Mouse (Mus musculus) spleen, adult 2 months (tissue): Measurements from ENCODE around the gene Derl2. TPM values are rescaled to one million over a fixed set of nuclear protein-coding genes. Genes with fewer than 3 reads are reported as not detected.

Experiments
- DNase-seq, 2 experiments: peaks; one replicate each; pipeline versions ENCODE4 v3.0.0 to v3.0.0-alpha.2; 2012 to 2021; ENCODE audit warnings: low spot score in 2 of 2, low read depth in 1 of 2
- H3K27ac ChIP-seq: fragments of 200-500 bp; 2 replicates; pipeline ENCODE4 v1.5.1; 2012; ENCODE audit warnings: low read length, inconsistent platforms; ENCODE audit not compliant: insufficient read depth
- H3K27me3 ChIP-seq: fragments of 200-500 bp; 2 replicates; pipeline ENCODE4 v1.6.1; 2012; ENCODE audit warnings: mild to moderate bottlenecking, moderate library complexity, low read length, inconsistent platforms; ENCODE audit not compliant: control insufficient read depth, insufficient read depth
- H3K36me3 ChIP-seq: fragments of 200-500 bp; 2 replicates; pipeline ENCODE4 v1.6.1; 2012; ENCODE audit warnings: mild to moderate bottlenecking, low read length, inconsistent platforms; ENCODE audit not compliant: control insufficient read depth, insufficient read depth
- H3K4me1 ChIP-seq: fragments of 200-500 bp; 2 replicates; pipeline ENCODE4 v1.6.1; 2011; ENCODE audit warnings: inconsistent platforms; ENCODE audit not compliant: control insufficient read depth, insufficient read depth, insufficient read length
- H3K4me3 ChIP-seq: fragments of 200-500 bp; 2 replicates; pipeline ENCODE4 v1.5.1; 2011; ENCODE audit warnings: mild to moderate bottlenecking, inconsistent platforms; ENCODE audit not compliant: insufficient read depth, insufficient read length; ENCODE audit errors: extremely low read depth
- CTCF ChIP-seq: fragments of 200-500 bp; IDR thresholded peaks from 2 replicates; pipeline ENCODE4 v1.5.1; 2011; ENCODE audit warnings: mild to moderate bottlenecking, inconsistent platforms; ENCODE audit not compliant: insufficient read depth, insufficient read length, insufficient replicate concordance; ENCODE audit errors: extremely low read depth
- POLR2A ChIP-seq: fragments of 200-500 bp; IDR thresholded peaks from 2 replicates; pipeline ENCODE4 v1.6.1; 2011; ENCODE audit warnings: low read depth, low read length, inconsistent platforms
- WGBS: fragments of 180-500 bp; shearing (Covaris S2); methylation state at CpG from one replicate; pipeline ENCODE4 v1.1.7; 2018; 5-methylcytosine and 5-hydroxymethylcytosine counted together
- polyA plus RNA-seq: library from polyadenylated mRNA; depleted of rRNA; stranded (reverse); fragments of >200 nt; gene quantifications from 2 replicates; pipeline ENCODE4 v1.2.3, GENCODE M21; 2012; rRNA removed

Derl2 gene
- polyA plus RNA-seq: 4.2 and 5.2 TPM in 2 replicates

- Histone ChIP-seq H3K27me3 (no peaks in the 10 kb centered on the region), H3K27ac (peak within 1 kb of the TSS; percentile 86)
Observed at GRCm38 (mm10) chr11:71019201-71020068, at the start of gene Derl2, which contains the start of gene Mis12. TSS of gene Derl2 (minus strand) at chr11:71019841. TSS of gene Mis12 (plus strand) at chr11:71019611.

DNA sequence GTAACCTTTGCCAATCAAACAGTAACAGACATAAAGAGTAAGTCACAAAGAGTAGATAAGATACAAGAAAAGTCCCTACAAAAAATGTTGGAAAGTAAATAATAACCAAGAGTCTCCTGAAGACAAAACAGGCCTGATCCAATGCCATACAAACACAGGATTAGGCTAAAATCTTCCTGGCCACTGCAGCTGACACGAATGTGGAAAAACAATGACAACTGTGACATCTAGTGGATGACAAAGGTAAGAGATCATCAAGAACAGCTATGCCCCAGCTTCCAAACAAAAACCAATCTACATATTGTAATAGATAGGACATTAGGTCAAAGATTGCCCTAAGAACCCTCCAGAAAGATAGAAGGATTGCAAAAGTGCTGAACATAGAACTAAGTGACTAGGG is 32.9 kb upstream of the Derl2 start:
- H3K27me3 ChIP-seq: no peaks in the 10 kb centered on the region
- H3K27ac ChIP-seq: no peak overlapping the region
- 11% methylated on average over 1 of the region's 1 CpGs for WGBS
- TF ChIP-seq POLR2A (no peak), CTCF (no peak)
- no peak overlapping the region for H3K4me3 ChIP-seq
- H3K36me3 ChIP-seq: no peaks in the 10 kb centered on the region
- DNase-seq: no peak
- no peaks in the 10 kb centered on the region for H3K4me1 ChIP-seq

More at GRCm38 (mm10) chr11:71019201-71020068, at the start of gene Derl2, which contains the start of gene Mis12:
- Histone ChIP-seq H3K4me3 (peak within 1 kb of the TSS; percentile 89), H3K4me1 (peaks cover 7% of the 10 kb centered on the region), H3K36me3 (peaks cover 2% of the 10 kb centered on the region; the same call in 1 of the 2 replicates)
- DNase-seq: peak; percentile 98
- under 1% methylated on average over 71 of the region's 71 CpGs for WGBS
- no peak for TF ChIP-seq CTCF
- peak; percentile 81 for TF ChIP-seq POLR2A

DNA sequence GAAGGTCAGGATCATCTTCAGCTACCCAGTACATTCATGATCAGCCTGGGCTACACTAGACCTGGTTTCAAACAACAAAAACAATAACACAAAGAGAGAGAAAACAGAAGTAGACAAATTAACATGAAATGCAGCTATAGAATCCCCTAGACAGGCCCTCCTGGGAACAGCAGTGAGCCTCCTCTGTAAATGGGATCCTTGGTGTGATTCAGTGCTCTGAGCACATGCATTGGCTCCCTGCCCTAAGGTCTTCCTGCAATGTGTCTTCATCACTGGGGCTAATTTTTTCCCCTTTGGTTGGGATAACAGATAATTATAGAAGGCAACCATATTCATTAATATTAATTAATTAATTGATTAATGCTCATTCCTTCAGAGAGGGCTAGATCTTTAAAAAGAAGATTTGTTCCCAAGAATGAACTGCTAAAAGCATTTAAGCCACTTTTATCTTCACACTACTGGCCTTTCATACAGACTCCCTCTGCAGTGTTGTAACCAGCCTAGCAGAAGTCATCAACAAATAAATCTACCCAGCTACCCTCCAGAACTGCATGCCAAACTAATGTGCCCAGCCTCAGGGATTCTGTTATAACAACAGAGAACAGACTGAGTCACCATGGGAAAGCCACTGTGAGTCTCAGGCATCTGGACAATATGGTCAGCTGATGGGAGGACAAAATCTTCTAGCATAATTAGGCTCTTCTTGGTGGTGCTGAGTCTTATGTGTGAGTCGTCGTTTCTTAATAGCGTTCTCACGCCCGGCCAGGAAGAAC is 20.1 kb upstream of the Derl2 start:
- Histone ChIP-seq H3K36me3 (no peaks in the 10 kb centered on the region), H3K27ac (no peak overlapping the region), H3K4me3 (no peak overlapping the region), H3K4me1 (no peaks in the 10 kb centered on the region), H3K27me3 (no peaks in the 10 kb centered on the region)
- WGBS: 97% methylated on average over 5 of the region's 5 CpGs
- no peak for DNase-seq
- TF ChIP-seq POLR2A (no peak), CTCF (no peak)

DNA sequence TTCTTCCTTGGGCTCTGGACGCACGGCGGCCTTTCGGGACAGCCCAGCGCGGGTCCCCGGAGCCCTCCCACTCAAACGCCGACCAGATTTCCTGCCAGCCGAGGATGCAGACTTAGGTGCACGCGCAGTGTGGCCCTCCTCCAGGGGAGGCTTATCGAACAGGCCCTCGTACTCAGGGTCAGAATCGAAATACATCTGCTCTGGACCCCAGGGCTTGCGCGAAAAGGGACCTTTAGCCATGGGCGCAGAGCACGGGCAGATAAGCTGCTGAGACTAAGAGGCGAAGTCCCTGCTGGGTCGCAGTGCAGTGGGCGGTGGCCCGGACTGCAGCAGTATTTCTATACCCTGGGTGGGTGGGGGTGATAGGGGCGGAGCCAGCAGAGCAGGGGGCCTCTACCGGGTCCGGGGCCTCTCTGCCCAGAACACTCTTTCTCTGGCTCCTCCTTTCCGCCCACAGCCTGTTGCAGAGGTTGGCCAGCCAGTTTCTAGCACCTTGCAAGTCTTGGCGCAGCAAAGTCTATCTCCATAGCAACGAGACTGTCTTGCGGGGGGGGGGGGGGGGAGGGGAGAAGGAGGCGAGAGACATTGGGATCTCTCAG is 13.6 kb upstream of the Derl2 start, which contains the start of gene 6330403K07Rik:
Gene 6330403K07Rik, minus strand, starts transcription at position 351 of the 599 bp plus-strand sequence.
- H3K27me3 ChIP-seq: 0 out of 2 replicates have a peak, but pooled peaks cover 2% of the 10 kb centered on the region
- no peak within 1 kb of the TSS for H3K27ac ChIP-seq
- no peaks in the 10 kb centered on the region for H3K36me3 ChIP-seq
- H3K4me3 ChIP-seq: no peak within 1 kb of the TSS
- TF ChIP-seq CTCF: no peak
- no peak for TF ChIP-seq POLR2A
- WGBS: 3% methylated on average over 31 of the region's 31 CpGs
- no peak for DNase-seq
- H3K4me1 ChIP-seq: no peaks in the 10 kb centered on the region

GRCm38 (mm10) chr11:71032491-71033162 is 13.0 kb upstream of the Derl2 start:
- Histone ChIP-seq H3K27me3 (0 out of 2 replicates have a peak, but pooled peaks cover 2% of the 10 kb centered on the region), H3K36me3 (no peaks in the 10 kb centered on the region), H3K4me1 (no peaks in the 10 kb centered on the region), H3K27ac (no peak overlapping the region), H3K4me3 (no peak overlapping the region)
- no peak for TF ChIP-seq POLR2A
- no peak for TF ChIP-seq CTCF
- 40% methylated on average over 26 of the region's 26 CpGs for WGBS
- no peak for DNase-seq

- Histone ChIP-seq H3K27me3 (0 out of 2 replicates have a peak, but pooled peaks cover 2% of the 10 kb centered on the region), H3K4me3 (no peak overlapping the region), H3K4me1 (no peaks in the 10 kb centered on the region), H3K36me3 (0 out of 2 replicates have a peak, but pooled peaks cover 2% of the 10 kb centered on the region), H3K27ac (no peak overlapping the region)
- TF ChIP-seq CTCF: no peak
- TF ChIP-seq POLR2A: no peak
- no peak for DNase-seq
- WGBS: 84% methylated on average over 7 of the region's 7 CpGs
Observed at GRCm38 (mm10) chr11:71032070-71032469, 12.4 kb upstream of the Derl2 start.
